Mouse (Mus musculus): ENCODE results near the gene Med25.

Gene Med25

GRCm38 (mm10) chr7:44893197-44893596 lies 685 bp upstream of the Med25 start:
- in situ Hi-C loops (cut with MseI, MboI) = no loop called here

GRCm38 (mm10) chr7:44891611-44892010 lies 901 bp downstream of the Med25 start:
- in situ Hi-C loops (cut with MseI, MboI) = no loop called here

GRCm38 (mm10) chr7:44890737-44891136 lies 1.8 kb downstream of the Med25 start:
- in situ Hi-C loops (cut with MseI, MboI) = no loop called here

- in situ Hi-C loops (cut with MseI, MboI) = no loop called here
Observed at GRCm38 (mm10) chr7:44890180-44890579, 2.3 kb downstream of the Med25 start.

- in situ Hi-C loops (cut with MseI, MboI) = no loop called here
Observed at GRCm38 (mm10) chr7:44888256-44889105, 4.0 kb downstream of the Med25 start.

GRCm38 (mm10) chr7:44886964-44887363 lies 5.5 kb downstream of the Med25 start:
- in situ Hi-C loops (cut with MseI, MboI) = no loop called here

GRCm38 (mm10) chr7:44884637-44885036 lies 7.9 kb downstream of the Med25 start:
- in situ Hi-C loops (cut with MseI, MboI) = no loop called here

- in situ Hi-C loops (cut with MseI, MboI) = no loop called here
Observed at GRCm38 (mm10) chr7:44883036-44883435, 9.5 kb downstream of the Med25 start.

- in situ Hi-C loops (cut with MseI, MboI) = loop anchor here in 1 of 2 experiments (10.0 kb wide), 1 partner anchor 77 kb away; no protein-coding TSS in a partner anchor
Observed at GRCm38 (mm10) chr7:44877833-44878232, 14.7 kb downstream of the Med25 start.

GRCm38 (mm10) chr7:44871774-44872173 lies 20.7 kb downstream of the Med25 start:
- in situ Hi-C loops (cut with MseI, MboI) = loop anchor here in 1 of 2 experiments (10.0 kb wide), 1 partner anchor 83 kb away; no protein-coding TSS in a partner anchor

GRCm38 (mm10) chr7:44871181-44871580 lies 21.3 kb downstream of the Med25 start:
- in situ Hi-C loops (cut with MseI, MboI) = loop anchor here in 1 of 2 experiments (10.0 kb wide), 1 partner anchor 84 kb away; no protein-coding TSS in a partner anchor

GRCm38 (mm10) chr7:44870614-44871013 lies 21.9 kb downstream of the Med25 start:
- in situ Hi-C loops (cut with MseI, MboI) = loop anchor here in 1 of 2 experiments (10.0 kb wide), 1 partner anchor 84 kb away; no protein-coding TSS in a partner anchor

GRCm38 (mm10) chr7:44869697-44870528 lies 22.6 kb downstream of the Med25 start, which contains the start of gene Ptov1:
Gene Ptov1 (minus strand): TSS chr7:44869788.
- in situ Hi-C loops (cut with MseI, MboI) = loop anchor here in 1 of 2 experiments (10.0 kb wide), 1 partner anchor 85 kb away; no protein-coding TSS in a partner anchor

- in situ Hi-C loops (cut with MseI, MboI) = no loop called here
Observed at GRCm38 (mm10) chr7:44868919-44869696, 23.4 kb downstream of the Med25 start.

GRCm38 (mm10) chr7:44868465-44868864 lies 24.0 kb downstream of the Med25 start:
- in situ Hi-C loops (cut with MseI, MboI) = no loop called here

- in situ Hi-C loops (cut with MseI, MboI) = no loop called here
Observed at GRCm38 (mm10) chr7:44867802-44868201, 24.7 kb downstream of the Med25 start.

- in situ Hi-C loops (cut with MseI, MboI) = no loop called here
Observed at GRCm38 (mm10) chr7:44867010-44867702, 25.4 kb downstream of the Med25 start.

- in situ Hi-C loops (cut with MseI, MboI) = no loop called here
Observed at GRCm38 (mm10) chr7:44866276-44867009, 26.1 kb downstream of the Med25 start.

GRCm38 (mm10) chr7:44864595-44865542 lies 27.6 kb downstream of the Med25 start:
- in situ Hi-C loops (cut with MseI, MboI) = no loop called here

Measured in mouse trophoblast stem cell (cell line).